Mouse (Mus musculus): ENCODE data around the gene Ncoa1.

- TF ChIP-seq CTCF (IDR thresholded peaks at IDR 0.05; ENCODE audit: low read depth) (no peak), EP300 (IDR thresholded peaks at IDR 0.05; ENCODE audit: low read depth) (no peak)
Observed at GRCm38 (mm10) chr12:4295881-4296280, 181.1 kb downstream of the Ncoa1 start.
